Mouse (Mus musculus): ENCODE measurements around the gene Sirt3.

DNA sequence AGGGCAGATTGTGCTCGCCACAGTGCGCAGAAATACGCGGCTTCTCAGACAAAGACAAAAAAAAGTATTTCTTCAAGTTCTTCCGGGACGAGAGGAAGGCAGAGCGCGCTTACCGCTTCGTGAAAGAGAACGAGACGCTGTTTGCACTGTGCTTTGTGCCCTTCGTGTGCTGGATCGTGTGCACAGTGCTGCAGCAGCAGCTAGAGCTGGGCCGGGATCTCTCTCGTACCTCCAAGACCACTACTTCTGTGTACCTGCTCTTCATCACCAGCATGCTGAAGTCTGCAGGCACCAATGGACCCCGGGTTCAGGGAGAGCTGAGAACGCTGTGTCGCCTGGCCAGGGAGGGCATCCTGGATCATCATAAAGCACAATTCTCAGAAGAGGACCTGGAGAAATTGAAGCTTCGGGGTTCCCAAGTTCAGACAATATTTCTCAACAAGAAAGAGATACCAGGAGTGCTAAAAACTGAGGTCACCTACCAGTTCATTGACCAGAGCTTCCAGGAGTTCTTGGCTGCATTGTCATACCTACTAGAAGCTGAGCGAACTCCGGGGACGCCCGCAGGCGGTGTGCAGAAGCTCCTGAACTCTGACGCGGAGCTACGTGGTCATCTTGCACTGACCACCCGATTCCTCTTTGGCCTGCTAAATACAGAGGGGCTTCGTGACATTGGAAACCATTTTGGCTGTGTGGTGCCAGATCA lies 41.1 kb upstream of the Sirt3 start:
- no peak for TF ChIP-seq CTCF (IDR thresholded peaks at IDR 0.05; ENCODE audit: extremely low read depth, insufficient read length, insufficient replicate concordance, low read depth, low read length)
- no peak for TF ChIP-seq POLR2A (IDR thresholded peaks at IDR 0.05; ENCODE audit: low read depth, low read length)

Data from small intestine, adult 2 months (tissue).